Mouse (Mus musculus) megakaryocyte-erythroid progenitor cell, adult 5-6 weeks (primary cell): ENCODE measurements around the gene Sdha. TPM values are rescaled to one million over a fixed set of nuclear protein-coding genes. Genes with fewer than 3 reads are reported as not detected.

Source experiments
- ATAC-seq: replicated peaks from 2 replicates; pipeline ENCODE4 v1.8.0; 2016; ENCODE audit warnings: mild to moderate bottlenecking, inconsistent platforms; ENCODE audit not compliant: severe bottlenecking, poor library complexity, low FRiP score, low TSS enrichment
- total RNA-seq, 2 experiments: library from RNA; stranded (forward) in 1 of 2; stranded (reverse) in 1 of 2; fragments of 200-1000, 215-1000 nt in 1 of 2; fragments of >200 nt in 1 of 2; fragmentation: Nextera tagmentation in 1 of 2; gene quantifications; 2 replicates each; pipeline ENCODE4 v1.2.3; 2014 to 2017

The Sdha gene
- 173 and 209 TPM in 2 replicates for total RNA-seq (2014; fragmentation: Nextera tagmentation)
- 330 and 537 TPM in 2 replicates for total RNA-seq (2017)

- peak; percentile 98 for ATAC-seq
These were observed at the start of gene Sdha, which contains the start of gene Ccdc127 for GRCm38 (mm10) chr13:74349566-74350434. Gene Sdha, minus strand, starts transcription at chr13:74350280. Gene Ccdc127, plus strand, starts transcription at chr13:74350309.

GRCm38 (mm10) chr13:74399298-74399839 lies 49.3 kb upstream of the Sdha start, which contains the start of gene Ftl1-ps1:
Gene Ftl1-ps1, plus strand, starts transcription at chr13:74399694.
- ATAC-seq, result no peak

- no peak for ATAC-seq
These were observed 41.1 kb upstream of the Sdha start for GRCm38 (mm10) chr13:74391156-74391555.

GRCm38 (mm10) chr13:74390371-74390990 lies 40.4 kb upstream of the Sdha start, which contains the start of gene Zfp72:
Gene Zfp72, minus strand, starts transcription at chr13:74390836.
- peak; percentile 92 for ATAC-seq

GRCm38 (mm10) chr13:74389730-74390129 lies 39.6 kb upstream of the Sdha start:
- no peak for ATAC-seq

- no peak for ATAC-seq
These were observed 32.2 kb upstream of the Sdha start for GRCm38 (mm10) chr13:74382289-74382688.

- ATAC-seq, result no peak
These were observed 31.6 kb upstream of the Sdha start for GRCm38 (mm10) chr13:74381533-74382276.

GRCm38 (mm10) chr13:74363859-74364235 lies 13.8 kb upstream of the Sdha start, which contains the start of gene Lrrc14b:
Gene Lrrc14b, minus strand, starts transcription at chr13:74364005.
- ATAC-seq, result no peak

GRCm38 (mm10) chr13:74363176-74363858 lies 13.2 kb upstream of the Sdha start:
- ATAC-seq, result peak; percentile 20; the same call in 1 of the 2 replicates

- no peak for ATAC-seq
These were observed 12.1 kb upstream of the Sdha start for GRCm38 (mm10) chr13:74362218-74362617.

GRCm38 (mm10) chr13:74356491-74356890 lies 6.4 kb upstream of the Sdha start:
- ATAC-seq, result no peak

GRCm38 (mm10) chr13:74350435-74350906 lies 391 bp upstream of the Sdha start:
- peak; percentile 15; the same call in 1 of the 2 replicates for ATAC-seq

GRCm38 (mm10) chr13:74341036-74341435 lies 9.0 kb downstream of the Sdha start:
- ATAC-seq, result peak; percentile 100

- no peak for ATAC-seq
These were observed 20.8 kb downstream of the Sdha start for GRCm38 (mm10) chr13:74329321-74329720.

- ATAC-seq, result peak; percentile 99
These were observed 32.8 kb downstream of the Sdha start, which contains the start of gene Pdcd6 for GRCm38 (mm10) chr13:74317170-74317849. Gene Pdcd6, minus strand, starts transcription at chr13:74317580.

GRCm38 (mm10) chr13:74316789-74317169 lies 33.3 kb downstream of the Sdha start:
- peak; percentile 16 for ATAC-seq

- ATAC-seq, result no peak
These were observed 33.7 kb downstream of the Sdha start for GRCm38 (mm10) chr13:74316386-74316785.

- ATAC-seq, result no peak
These were observed 35.5 kb downstream of the Sdha start for GRCm38 (mm10) chr13:74314616-74315015.
